Mouse (Mus musculus) left cerebral cortex, postnatal 36 days (tissue): ENCODE measurements at regions not wholly inside any gene's neighbourhood (a gene's known extent, or its start where the extent isn't known, plus 50 kb on each side); places are given as distances from the start of the nearest gene placed in this dataset.

Experiments
- DNase-seq, 2 experiments: peaks; one replicate each; pipeline ENCODE4 v3.0.0; 2021 to 2022; ENCODE audit warnings: low spot score in 2 of 2, mixed read lengths in 1 of 2
- intact Hi-C: fragments of 180-260 bp; cut with DNase I; formaldehyde crosslinking; loops from one replicate; pipeline ENCODE4 v1.15.1; 2025

- intact Hi-C loops: no loop called here
- DNase-seq: no peak
Observed at GRCm38 (mm10) chr2:75360936-75361335, 298.1 kb upstream of the Hnrnpa3 start.

- intact Hi-C loops: no loop called here
- DNase-seq: no peak
Observed at GRCm38 (mm10) chr2:75376666-75377065, 282.4 kb upstream of the Hnrnpa3 start.

GRCm38 (mm10) chr2:75385551-75386263, 273.4 kb upstream of the Hnrnpa3 start:
- no peak for DNase-seq
- intact Hi-C loops: no loop called here

GRCm38 (mm10) chr2:75386636-75387035, 272.4 kb upstream of the Hnrnpa3 start:
- intact Hi-C loops: no loop called here
- no peak for DNase-seq

GRCm38 (mm10) chr2:75392041-75392440, 267.0 kb upstream of the Hnrnpa3 start:
- intact Hi-C loops: no loop called here
- no peak for DNase-seq

GRCm38 (mm10) chr2:75394928-75395673, 264.0 kb upstream of the Hnrnpa3 start:
- intact Hi-C loops: no loop called here
- no peak for DNase-seq

GRCm38 (mm10) chr2:75396016-75396415, 263.0 kb upstream of the Hnrnpa3 start:
- no peak for DNase-seq
- intact Hi-C loops: no loop called here

- intact Hi-C loops: no loop called here
Observed at GRCm38 (mm10) chr2:75400291-75400870, 258.7 kb upstream of the Hnrnpa3 start.

GRCm38 (mm10) chr2:75403791-75404190, 255.3 kb upstream of the Hnrnpa3 start:
- no peak for DNase-seq
- intact Hi-C loops: no loop called here

More at GRCm38 (mm10) chr2:75400291-75400870, 258.7 kb upstream of the Hnrnpa3 start:
- no peak for DNase-seq

- intact Hi-C loops: no loop called here
- no peak for DNase-seq
Observed at GRCm38 (mm10) chr2:75405524-75406214, 253.4 kb upstream of the Hnrnpa3 start.

GRCm38 (mm10) chr2:75406721-75407455, 252.2 kb upstream of the Hnrnpa3 start:
- DNase-seq: no peak
- intact Hi-C loops: no loop called here

GRCm38 (mm10) chr2:75407560-75407959, 251.5 kb upstream of the Hnrnpa3 start:
- DNase-seq: no peak
- intact Hi-C loops: no loop called here

- intact Hi-C loops: no loop called here
- DNase-seq: no peak
Observed at GRCm38 (mm10) chr2:75408016-75408415, 251.0 kb upstream of the Hnrnpa3 start.

- intact Hi-C loops: no loop called here
- DNase-seq: no peak
Observed at GRCm38 (mm10) chr2:75409806-75410205, 249.3 kb upstream of the Hnrnpa3 start.

- DNase-seq: no peak
- intact Hi-C loops: no loop called here
Observed at GRCm38 (mm10) chr2:75412735-75413134, 246.3 kb upstream of the Hnrnpa3 start.

- DNase-seq: no peak
- intact Hi-C loops: no loop called here
Observed at GRCm38 (mm10) chr2:75418689-75419088, 240.4 kb upstream of the Hnrnpa3 start.

GRCm38 (mm10) chr2:75419142-75419541, 239.9 kb upstream of the Hnrnpa3 start:
- intact Hi-C loops: no loop called here

GRCm38 (mm10) chr2:75422798-75423685, 236.0 kb upstream of the Hnrnpa3 start:
- DNase-seq: no peak
- intact Hi-C loops: no loop called here

More at GRCm38 (mm10) chr2:75419142-75419541, 239.9 kb upstream of the Hnrnpa3 start:
- no peak for DNase-seq

- intact Hi-C loops: no loop called here
Observed at GRCm38 (mm10) chr2:75423872-75424271, 235.2 kb upstream of the Hnrnpa3 start.

More at GRCm38 (mm10) chr2:75423872-75424271, 235.2 kb upstream of the Hnrnpa3 start:
- no peak for DNase-seq
